In the genomic region with DNA sequence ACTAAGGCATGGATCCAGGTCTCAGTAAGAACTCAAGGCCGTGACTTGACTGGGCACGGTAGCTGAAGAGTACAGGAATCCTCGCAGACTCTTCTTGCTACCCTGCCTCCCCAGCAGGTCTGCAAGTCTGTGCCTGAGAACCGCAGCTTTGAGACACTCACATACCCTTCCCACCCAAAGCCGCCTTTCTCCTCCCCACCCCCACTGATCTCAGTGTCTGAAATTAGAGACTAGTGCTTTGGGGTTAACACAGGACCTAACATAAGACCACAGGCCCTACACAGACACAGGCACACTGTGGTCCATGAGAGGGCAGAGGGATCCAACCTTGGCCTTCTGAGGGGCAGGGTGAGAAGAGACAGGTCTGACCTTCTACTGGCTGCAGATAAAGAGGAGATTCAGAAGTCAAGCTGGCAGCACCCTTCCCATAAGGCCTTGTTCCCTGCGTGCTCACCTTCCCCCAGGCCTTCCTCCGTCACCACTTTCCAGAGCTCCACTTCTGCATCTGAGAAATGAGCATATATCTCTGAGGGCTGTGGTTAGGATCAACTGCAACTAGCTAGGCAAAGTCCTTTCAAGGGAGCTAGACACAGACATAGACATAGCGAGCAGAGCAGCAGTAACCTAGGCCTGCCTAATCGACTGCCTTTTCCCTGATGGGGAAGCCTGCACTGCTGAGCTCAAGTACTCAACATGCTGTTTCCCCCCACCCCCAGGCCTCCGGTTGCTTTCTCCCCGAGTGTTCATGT, we compare ENCODE assay signal across 9 mouse cellular contexts. TPM values are rescaled to one million over a fixed set of nuclear protein-coding genes. Genes with fewer than 3 reads are reported as not detected.
DNase-seq lines count a peak whose midpoint lies in the region; ATAC-seq and TF ChIP-seq lines count a peak whose summit lies in the region.
"Had no signal": no experiment of that assay in that cellular context is flagged by ENCODE, and none has a peak within 500 bp of the region (broad histone marks: within the 10 kb centered on the region; RNA-seq: fewer than 3 reads in every experiment).

No protein-coding gene starts in this region.

- no peaks in the 10 kb centered on the region for H3K36me3 ChIP-seq in lung, embryonic 14.5 days (ENCODE audit: insufficient read depth)
- H3K36me3 ChIP-seq in limb, embryonic 14.5 days (ENCODE audit: control insufficient read depth, insufficient read depth, low read length): no peaks in the 10 kb centered on the region
- H3K36me3 ChIP-seq: lung, embryonic 15.5 days had no signal

- H3K4me2 ChIP-seq in lung, embryonic 14.5 days: no peak overlapping the region
- H3K4me2 ChIP-seq in limb, embryonic 14.5 days (replicated peaks; ENCODE audit: low read depth, low read length, severe bottlenecking): no peak overlapping the region
- H3K4me2 ChIP-seq: lung, embryonic 15.5 days had no signal

- no peaks in the 10 kb centered on the region for H3K9me3 ChIP-seq in lung, embryonic 14.5 days (ENCODE audit: low read depth, low read length)
- no peaks in the 10 kb centered on the region for H3K9me3 ChIP-seq in limb, embryonic 14.5 days (ENCODE audit: control insufficient read depth, low read length)
- H3K9me3 ChIP-seq: lung, embryonic 15.5 days had no signal

- TF ChIP-seq CTCF in gastrocnemius, adult 2 months (IDR thresholded peaks at IDR 0.05): no peak
- TF ChIP-seq CTCF in lung, embryonic 14.5 days (IDR thresholded peaks at IDR 0.05; ENCODE audit: low read depth): no peak

- no peak for TF ChIP-seq POLR2A in limb, embryonic 14.5 days (IDR thresholded peaks at IDR 0.05; ENCODE audit: borderline replicate concordance, extremely low read depth, insufficient read depth, insufficient read length)

- H3K27me3 ChIP-seq in lung, embryonic 14.5 days (ENCODE audit: insufficient read depth, low read length): no peaks in the 10 kb centered on the region
- H3K27me3 ChIP-seq in limb, embryonic 14.5 days (ENCODE audit: control insufficient read depth, insufficient read depth, low read length): no peaks in the 10 kb centered on the region
- H3K27me3 ChIP-seq: lung, embryonic 15.5 days had no signal

- no peaks in the 10 kb centered on the region for H3K4me1 ChIP-seq in lung, embryonic 14.5 days (ENCODE audit: insufficient read depth)
- H3K4me1 ChIP-seq in limb, embryonic 14.5 days (ENCODE audit: control insufficient read depth, insufficient read depth, low read length): no peaks in the 10 kb centered on the region
- H3K4me1 ChIP-seq: lung, embryonic 15.5 days had no signal

- H3K9ac ChIP-seq in lung, embryonic 14.5 days: no peak overlapping the region
- H3K9ac ChIP-seq in limb, embryonic 14.5 days (ENCODE audit: low read depth, low read length, severe bottlenecking): no peak overlapping the region
- H3K9ac ChIP-seq: lung, embryonic 15.5 days had no signal

- no peak for DNase-seq in gastrocnemius, adult 2 months
- DNase-seq in gastrocnemius, adult 8-10 months (ENCODE audit: low spot score in 2 of 2): no peak
- DNase-seq in lung, embryonic 14.5 days: no peak
- DNase-seq in lung, postnatal 36 days: no peak
- no peak for DNase-seq in limb, embryonic 14.5 days (ENCODE audit: low spot score)
- DNase-seq in thymus, postnatal 10 days (ENCODE audit: low spot score in 2 of 2): peak; percentile 43 to 46
- DNase-seq in embryo, embryonic 11 days: no peak
- DNase-seq in layer of hippocampus, postnatal 10 days (ENCODE audit: low spot score in 2 of 2): no peak

- H3K4me3 ChIP-seq in gastrocnemius, adult 2 months: no peak overlapping the region
- no peak overlapping the region for H3K4me3 ChIP-seq in lung, embryonic 14.5 days (ENCODE audit: low read depth, low read length)
- no peak overlapping the region for H3K4me3 ChIP-seq in limb, embryonic 14.5 days (replicated peaks; ENCODE audit: low read length)
- H3K4me3 ChIP-seq: lung, embryonic 15.5 days had no signal

- H3K27ac ChIP-seq in gastrocnemius, adult 2 months: peak overlapping the region; percentile 78
- no peak overlapping the region for H3K27ac ChIP-seq in lung, embryonic 14.5 days (ENCODE audit: low read depth)
- H3K27ac ChIP-seq in limb, embryonic 14.5 days (replicated peaks; ENCODE audit: low read depth, low read length): 0 out of 2 replicates have a peak overlapping the region, but pooled peaks have one; percentile 19
- H3K27ac ChIP-seq: lung, embryonic 15.5 days had no signal

- intact Hi-C loops in gastrocnemius, adult 2 months (cut with DNase I): no loop called here

- 0 out of 2 replicates have a peak, but pooled peaks have one; percentile 17 for ATAC-seq in lung, embryonic 14.5 days (ENCODE audit: insufficient read depth)
- no peak; the same call in 1 of the 2 replicates for ATAC-seq in limb, embryonic 14.5 days (ENCODE audit: low FRiP score, low read depth)

- WGBS in lung, embryonic 14.5 days: 78% methylated on average over 11 of the region's 11 CpGs
- WGBS in limb, embryonic 14.5 days: 71% methylated on average over 11 of the region's 11 CpGs

RNA-seq across cellular contexts. Expression of gene A630001G21Rik, which starts 26.3 kb away (rescaled TPM):
- total RNA-seq in gastrocnemius, adult 2 months (2021): under 1 TPM in 1 of 2 experiments, not detected in 1; 0.15 TPM
- not detected for total RNA-seq in gastrocnemius, adult 8-10 months (2022)
- polyA plus RNA-seq in lung, embryonic 14.5 days (2014; fragmentation: Nextera tagmentation; extraction: Ambion mirVana): 1.4 and 1.8 TPM in 2 replicates
- 2.8 and 3.1 TPM in 2 replicates for polyA plus RNA-seq in limb, embryonic 14.5 days (2012; rRNA removed)
- 1.4 and 1.7 TPM in 2 replicates for polyA plus RNA-seq in limb, embryonic 14.5 days (2014; fragmentation: Nextera tagmentation; extraction: Ambion mirVana)
- under 1 TPM; 0.36 to 0.43 TPM for total RNA-seq in layer of hippocampus, postnatal 10 days (2021)

RNA-seq across cellular contexts. Expression of gene Cab39, which starts 41.1 kb away (rescaled TPM):
- total RNA-seq in gastrocnemius, adult 2 months (2021): 100 to 1,000 TPM; 191 to 193 TPM
- total RNA-seq in gastrocnemius, adult 8-10 months (2022): 100 to 1,000 TPM; 177 to 206 (median 195) TPM
- polyA plus RNA-seq in lung, embryonic 14.5 days (2014; fragmentation: Nextera tagmentation; extraction: Ambion mirVana): 47.0 and 49.3 TPM in 2 replicates
- polyA plus RNA-seq in limb, embryonic 14.5 days (2012; rRNA removed): 59.4 and 61.4 TPM in 2 replicates
- polyA plus RNA-seq in limb, embryonic 14.5 days (2014; fragmentation: Nextera tagmentation; extraction: Ambion mirVana): 48.9 and 49.2 TPM in 2 replicates
- total RNA-seq in layer of hippocampus, postnatal 10 days (2021): 100 to 1,000 TPM; 120 to 158 TPM

Comparison
In these comparisons a context has a peak if more than half of its experiments do, and no peak if none do; other contexts are left out.
1. DNase-seq: peak in thymus, postnatal 10 days (2 of 2); none in gastrocnemius, adult 2 months (single experiment), gastrocnemius, adult 8-10 months (0 of 2), lung, embryonic 14.5 days (single experiment), lung, postnatal 36 days (single experiment), limb, embryonic 14.5 days (single experiment), embryo, embryonic 11 days (single experiment) and layer of hippocampus, postnatal 10 days (0 of 2).